Mouse (Mus musculus): Measurements from ENCODE around the gene Rassf7. TPM values are rescaled to one million over a fixed set of nuclear protein-coding genes. Genes with fewer than 3 reads are reported as not detected.
A peak's percentile ranks its signal among the peaks of the same experiment; 100 is the strongest.
"Not testable (repeated sequence)": the region's sequence is repeated elsewhere in the genome, so short reads cannot be mapped to it uniquely, and the experiment has no call there.

Rassf7 gene
- polyA plus RNA-seq, 1 experiment from 2014 or later, result 38.8 TPM

DNA sequence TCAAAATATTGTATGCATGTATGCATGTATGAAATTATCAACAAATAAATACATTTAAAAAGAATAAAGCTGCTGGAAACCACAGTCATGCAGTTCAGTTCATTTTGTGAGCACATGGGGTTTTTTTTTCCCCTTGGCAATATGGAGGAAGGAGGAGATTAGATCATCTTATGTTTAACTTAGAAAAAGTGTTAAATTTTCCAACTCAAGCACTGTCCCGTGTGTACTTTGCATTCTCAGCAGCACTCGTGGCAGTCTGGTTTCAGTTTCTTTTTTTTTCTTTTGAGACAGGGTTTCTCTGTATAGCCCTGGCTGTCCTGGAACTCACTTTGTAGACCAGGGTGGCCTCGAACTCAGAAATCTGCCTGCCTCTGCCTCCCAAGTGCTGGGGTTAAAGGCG is 34.8 kb downstream of the Rassf7 start:
- H3K27me3 ChIP-seq (ENCODE audit: control insufficient read depth, insufficient read depth, low read length); H3K9me3 ChIP-seq (ENCODE audit: control insufficient read depth, low read length); H3K27ac ChIP-seq (replicated peaks; ENCODE audit: low read depth, low read length); H3K9ac ChIP-seq (ENCODE audit: low read length); ATAC-seq (ENCODE audit: insufficient number of reproducible peaks, low FRiP score, low TSS enrichment, low read depth); H3K4me2 ChIP-seq (ENCODE audit: low read depth, severe bottlenecking); H3K4me1 ChIP-seq (ENCODE audit: control insufficient read depth, insufficient read depth, low read length); DNase-seq (ENCODE audit: low spot score); H3K4me3 ChIP-seq (ENCODE audit: low read depth, low read length): not testable (repeated sequence)
- peaks cover 33% of the 10 kb centered on the region for H3K36me3 ChIP-seq (ENCODE audit: control insufficient read depth, insufficient read depth, low read length)
- 96% methylated on average over 4 of the region's 4 CpGs for WGBS

- H3K36me3 ChIP-seq (ENCODE audit: control insufficient read depth, insufficient read depth, low read length), result peaks cover 40% of the 10 kb centered on the region
- no peak for DNase-seq (ENCODE audit: low spot score)
- H3K9ac ChIP-seq (ENCODE audit: low read length), result no peak overlapping the region
- H3K27ac ChIP-seq (replicated peaks; ENCODE audit: low read depth, low read length), result no peak overlapping the region
- H3K27me3 ChIP-seq (ENCODE audit: control insufficient read depth, insufficient read depth, low read length), result no peaks in the 10 kb centered on the region
- WGBS, result 93% methylated on average over 10 of the region's 10 CpGs
- no peak overlapping the region for H3K4me2 ChIP-seq (ENCODE audit: low read depth, severe bottlenecking)
- H3K4me3 ChIP-seq (ENCODE audit: low read depth, low read length), result no peak overlapping the region
- no peak for ATAC-seq (ENCODE audit: insufficient number of reproducible peaks, low FRiP score, low TSS enrichment, low read depth)
- no peaks in the 10 kb centered on the region for H3K4me1 ChIP-seq (ENCODE audit: control insufficient read depth, insufficient read depth, low read length)
- H3K9me3 ChIP-seq (ENCODE audit: control insufficient read depth, low read length), result no peaks in the 10 kb centered on the region
Observed at GRCm38 (mm10) chr7:141256159-141256558, 40.5 kb downstream of the Rassf7 start.

DNA sequence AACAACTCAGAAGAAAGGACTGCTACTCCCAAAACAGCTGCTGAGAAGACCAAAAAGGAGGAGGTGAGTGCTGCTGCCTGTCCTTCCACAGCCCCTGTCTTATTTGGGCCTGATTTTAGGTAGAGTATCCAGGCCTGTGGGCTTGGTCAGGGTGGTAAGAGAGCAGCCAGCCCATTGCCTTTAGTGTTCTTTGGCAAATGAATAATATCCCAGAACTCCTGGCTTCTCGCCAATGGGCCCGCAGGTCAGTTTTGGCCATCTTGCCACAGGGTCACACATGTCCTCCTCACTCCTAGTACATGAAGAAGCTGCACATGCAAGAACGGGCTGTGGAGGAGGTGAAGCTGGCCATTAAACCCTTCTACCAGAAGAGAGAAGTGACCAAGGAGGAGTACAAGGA is 45.8 kb downstream of the Rassf7 start:
- WGBS, result 95% methylated on average over 3 of the region's 3 CpGs
- Histone ChIP-seq H3K9ac (ENCODE audit: low read length) (no peak overlapping the region), H3K36me3 (ENCODE audit: control insufficient read depth, insufficient read depth, low read length) (peaks cover 49% of the 10 kb centered on the region), H3K27me3 (ENCODE audit: control insufficient read depth, insufficient read depth, low read length) (no peaks in the 10 kb centered on the region), H3K4me2 (ENCODE audit: low read depth, severe bottlenecking) (no peak overlapping the region), H3K9me3 (ENCODE audit: control insufficient read depth, low read length) (no peaks in the 10 kb centered on the region), H3K27ac (replicated peaks; ENCODE audit: low read depth, low read length) (no peak overlapping the region), H3K4me3 (ENCODE audit: low read depth, low read length) (no peak overlapping the region), H3K4me1 (ENCODE audit: control insufficient read depth, insufficient read depth, low read length) (peaks cover 11% of the 10 kb centered on the region)
- DNase-seq (ENCODE audit: low spot score) (no peak), ATAC-seq (ENCODE audit: insufficient number of reproducible peaks, low FRiP score, low TSS enrichment, low read depth) (no peak)

GRCm38 (mm10) chr7:141263640-141264039 is 48.0 kb downstream of the Rassf7 start:
- 89% methylated on average over 13 of the region's 13 CpGs for WGBS
- peaks cover 11% of the 10 kb centered on the region for H3K4me1 ChIP-seq (ENCODE audit: control insufficient read depth, insufficient read depth, low read length)
- ATAC-seq (ENCODE audit: insufficient number of reproducible peaks, low FRiP score, low TSS enrichment, low read depth) (no peak), DNase-seq (ENCODE audit: low spot score) (no peak)
- H3K4me2 ChIP-seq (ENCODE audit: low read depth, severe bottlenecking), result no peak overlapping the region
- no peaks in the 10 kb centered on the region for H3K27me3 ChIP-seq (ENCODE audit: control insufficient read depth, insufficient read depth, low read length)
- H3K27ac ChIP-seq (replicated peaks; ENCODE audit: low read depth, low read length), result no peak overlapping the region
- H3K9ac ChIP-seq (ENCODE audit: low read length), result no peak overlapping the region
- no peaks in the 10 kb centered on the region for H3K9me3 ChIP-seq (ENCODE audit: control insufficient read depth, low read length)
- peaks cover 36% of the 10 kb centered on the region for H3K36me3 ChIP-seq (ENCODE audit: control insufficient read depth, insufficient read depth, low read length)
- H3K4me3 ChIP-seq (ENCODE audit: low read depth, low read length), result no peak overlapping the region

GRCm38 (mm10) chr7:141264041-141264700 is 48.5 kb downstream of the Rassf7 start:
- ATAC-seq (ENCODE audit: insufficient number of reproducible peaks, low FRiP score, low TSS enrichment, low read depth), result no peak
- Histone ChIP-seq H3K4me2 (ENCODE audit: low read depth, severe bottlenecking) (no peak overlapping the region), H3K4me3 (ENCODE audit: low read depth, low read length) (no peak overlapping the region), H3K27ac (replicated peaks; ENCODE audit: low read depth, low read length) (no peak overlapping the region), H3K4me1 (ENCODE audit: control insufficient read depth, insufficient read depth, low read length) (peaks cover 11% of the 10 kb centered on the region), H3K9ac (ENCODE audit: low read length) (no peak overlapping the region), H3K36me3 (ENCODE audit: control insufficient read depth, insufficient read depth, low read length) (peaks cover 35% of the 10 kb centered on the region), H3K9me3 (ENCODE audit: control insufficient read depth, low read length) (no peaks in the 10 kb centered on the region), H3K27me3 (ENCODE audit: control insufficient read depth, insufficient read depth, low read length) (no peaks in the 10 kb centered on the region)
- DNase-seq (ENCODE audit: low spot score), result no peak
- 73% methylated on average over 11 of the region's 11 CpGs for WGBS

- H3K27me3 ChIP-seq (ENCODE audit: control insufficient read depth, insufficient read depth, low read length), result no peaks in the 10 kb centered on the region
- WGBS, result 38% methylated on average over 12 of the region's 12 CpGs
Observed at GRCm38 (mm10) chr7:141264761-141265410, 49.2 kb downstream of the Rassf7 start.

DNA sequence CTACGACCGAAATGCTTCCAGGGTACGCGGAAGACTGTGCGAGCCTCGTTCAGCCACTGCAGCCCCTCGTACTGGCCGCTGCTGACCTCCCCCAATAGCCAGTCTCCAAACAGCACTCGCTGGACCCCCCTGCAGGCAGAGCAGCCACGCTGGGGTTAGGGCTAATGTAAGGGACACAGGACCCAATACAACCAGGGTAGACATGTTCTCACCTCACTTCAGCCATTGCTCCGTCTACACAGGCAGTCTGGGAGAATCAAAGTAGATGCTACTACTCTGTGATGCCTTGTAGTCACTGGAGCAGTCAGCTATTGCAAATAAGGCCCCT is 49.7 kb downstream of the Rassf7 start:
- Histone ChIP-seq H3K4me1 (ENCODE audit: control insufficient read depth, insufficient read depth, low read length) (peaks cover 11% of the 10 kb centered on the region), H3K4me3 (ENCODE audit: low read depth, low read length) (no peak overlapping the region; the same call in 1 of the 2 replicates), H3K9me3 (ENCODE audit: control insufficient read depth, low read length) (no peaks in the 10 kb centered on the region), H3K4me2 (ENCODE audit: low read depth, severe bottlenecking) (no peak overlapping the region; the same call in 1 of the 2 replicates), H3K27ac (replicated peaks; ENCODE audit: low read depth, low read length) (no peak overlapping the region), H3K27me3 (ENCODE audit: control insufficient read depth, insufficient read depth, low read length) (no peaks in the 10 kb centered on the region), H3K36me3 (ENCODE audit: control insufficient read depth, insufficient read depth, low read length) (peaks cover 26% of the 10 kb centered on the region), H3K9ac (ENCODE audit: low read length) (no peak overlapping the region)
- DNase-seq (ENCODE audit: low spot score), result peak; percentile 31
- no peak for ATAC-seq (ENCODE audit: insufficient number of reproducible peaks, low FRiP score, low TSS enrichment, low read depth)
- WGBS, result 45% methylated on average over 11 of the region's 11 CpGs

More at GRCm38 (mm10) chr7:141264761-141265410, 49.2 kb downstream of the Rassf7 start:
- Histone ChIP-seq H3K4me2 (ENCODE audit: low read depth, severe bottlenecking) (no peak overlapping the region), H3K9me3 (ENCODE audit: control insufficient read depth, low read length) (no peaks in the 10 kb centered on the region), H3K4me3 (ENCODE audit: low read depth, low read length) (no peak overlapping the region), H3K27ac (replicated peaks; ENCODE audit: low read depth, low read length) (no peak overlapping the region), H3K36me3 (ENCODE audit: control insufficient read depth, insufficient read depth, low read length) (peaks cover 31% of the 10 kb centered on the region), H3K4me1 (ENCODE audit: control insufficient read depth, insufficient read depth, low read length) (peaks cover 11% of the 10 kb centered on the region), H3K9ac (ENCODE audit: low read length) (no peak overlapping the region)
- peak; percentile 53 for DNase-seq (ENCODE audit: low spot score)
- ATAC-seq (ENCODE audit: insufficient number of reproducible peaks, low FRiP score, low TSS enrichment, low read depth), result no peak

DNA sequence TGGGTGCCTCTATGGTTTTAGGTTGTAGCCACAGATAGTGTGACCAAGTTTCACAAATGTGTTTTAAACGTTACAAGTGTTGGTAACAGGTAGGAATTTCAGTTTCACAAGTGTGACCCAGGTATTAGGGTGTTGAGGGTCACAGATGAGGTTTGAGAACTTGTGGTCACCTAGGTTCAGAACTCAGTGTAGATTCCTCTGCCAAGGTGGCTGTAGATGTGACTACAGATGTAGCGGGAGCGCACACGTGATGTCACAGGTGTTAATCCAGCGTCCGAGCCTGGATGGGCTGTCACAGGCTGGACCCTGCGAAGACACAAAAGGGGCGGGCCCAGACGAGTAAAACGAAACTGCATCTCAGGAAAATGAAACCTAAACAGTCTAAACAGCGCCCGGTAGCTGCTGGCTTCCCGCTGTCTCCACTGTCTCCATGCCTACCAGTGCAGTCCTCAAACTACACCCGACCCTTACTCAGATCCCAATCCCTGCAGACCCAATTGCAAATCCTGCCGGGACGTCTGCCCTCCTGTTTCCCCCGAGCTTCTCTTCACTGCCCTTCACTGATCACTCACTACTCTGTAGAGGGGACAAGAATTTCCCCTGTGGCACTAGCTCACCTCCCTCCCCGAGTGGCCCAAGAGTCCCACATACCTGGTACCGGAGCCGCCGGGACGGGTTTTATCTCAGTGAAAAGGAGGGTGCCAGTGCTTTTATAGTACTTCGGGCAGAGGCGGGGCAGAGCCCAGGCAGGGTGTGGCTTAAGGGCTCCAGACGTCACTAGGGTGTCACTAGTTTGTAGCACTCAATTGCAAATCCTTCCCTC is 50.3 kb downstream of the Rassf7 start, which contains the start of gene Irf7:
Irf7 (minus strand) TSS at position 743 of the 823 bp plus-strand sequence.
- peaks cover 23% of the 10 kb centered on the region for H3K36me3 ChIP-seq (ENCODE audit: control insufficient read depth, insufficient read depth, low read length)
- H3K4me3 ChIP-seq (ENCODE audit: low read depth, low read length), result peak within 1 kb of the TSS; percentile 39
- DNase-seq (ENCODE audit: low spot score) (peak; percentile 28), ATAC-seq (ENCODE audit: insufficient number of reproducible peaks, low FRiP score, low TSS enrichment, low read depth) (no peak; the same call in 1 of the 2 replicates)
- no peak within 1 kb of the TSS for H3K27ac ChIP-seq (replicated peaks; ENCODE audit: low read depth, low read length)
- H3K4me1 ChIP-seq (ENCODE audit: control insufficient read depth, insufficient read depth, low read length), result peaks cover 11% of the 10 kb centered on the region
- H3K27me3 ChIP-seq (ENCODE audit: control insufficient read depth, insufficient read depth, low read length), result no peaks in the 10 kb centered on the region
- H3K4me2 ChIP-seq (ENCODE audit: low read depth, severe bottlenecking), result peak within 1 kb of the TSS; percentile 66
- peak within 1 kb of the TSS; percentile 37 for H3K9ac ChIP-seq (ENCODE audit: low read length)
- no peaks in the 10 kb centered on the region for H3K9me3 ChIP-seq (ENCODE audit: control insufficient read depth, low read length)
- 10% methylated on average over 25 of the region's 25 CpGs for WGBS

All from limb, embryonic 11.5 days (tissue).